Comparison of ENCODE assay signal across 21 mouse cellular contexts in genomic region chr4:102424104-102424503, GRCm38 (mm10).
DNase-seq lines count a peak whose midpoint lies in the region; ATAC-seq lines count a peak whose summit lies in the region.
"Had no signal": no experiment of that assay in that cellular context is flagged by ENCODE, and none has a peak within 500 bp of the region (broad histone marks: within the 10 kb centered on the region; RNA-seq: fewer than 3 reads in every experiment).

No protein-coding gene starts in this region.

- DNase-seq in frontal cortex, postnatal 14 days (ENCODE audit: low spot score in 2 of 2), result no peak
- peak; percentile 29 to 54 for DNase-seq in right cerebral cortex, postnatal 10 days (ENCODE audit: low spot score in 2 of 2)
- no peak for DNase-seq in right cerebral cortex, postnatal 4 days
- peak; percentile 9 for DNase-seq in right cerebral cortex, postnatal 14 days
- no peak for DNase-seq in right cerebral cortex, postnatal 25 days
- peak; percentile 62 for DNase-seq in brain, adult 2 months (ENCODE audit: low read depth, low spot score)
- no peak for DNase-seq in ovary, adult 18-20 months (ENCODE audit: low spot score)
- DNase-seq: adrenal gland, adult 2 months; adrenal gland, adult 8-10 months; adrenal gland, postnatal 10 days; adrenal gland, postnatal 14 days; adrenal gland, postnatal 25 days; adrenal gland, postnatal 36 days; B cell, adult 2 months; cerebellum, adult 11 months; cerebellum, adult 11-12 months; cerebellum, adult 18-20 months had no signal

- ATAC-seq in frontal cortex, adult (ENCODE audit: low TSS enrichment), result peak; percentile 47
- ATAC-seq: activated CD4-positive, CD25-positive, alpha-beta regulatory T cell, adult 4 months; CD4-positive, CD25-positive, alpha-beta regulatory T cell, adult 4 months; Patski had no signal

Comparison
In these comparisons a context has a peak if more than half of its experiments do, and no peak if none do; other contexts are left out.
1. DNase-seq: peak in right cerebral cortex, postnatal 10 days (2 of 2), right cerebral cortex, postnatal 14 days (single experiment) and brain, adult 2 months (single experiment); none in frontal cortex, postnatal 14 days (0 of 2), right cerebral cortex, postnatal 4 days (single experiment), right cerebral cortex, postnatal 25 days (single experiment) and ovary, adult 18-20 months (single experiment).